Mouse (Mus musculus): ENCODE results near the gene Skil. TPM values are rescaled to one million over a fixed set of nuclear protein-coding genes. Genes with fewer than 3 reads are reported as not detected.

Skil gene
- total and polyA plus RNA-seq, 2 experiments: 2.0 to 5.8 TPM

DNA sequence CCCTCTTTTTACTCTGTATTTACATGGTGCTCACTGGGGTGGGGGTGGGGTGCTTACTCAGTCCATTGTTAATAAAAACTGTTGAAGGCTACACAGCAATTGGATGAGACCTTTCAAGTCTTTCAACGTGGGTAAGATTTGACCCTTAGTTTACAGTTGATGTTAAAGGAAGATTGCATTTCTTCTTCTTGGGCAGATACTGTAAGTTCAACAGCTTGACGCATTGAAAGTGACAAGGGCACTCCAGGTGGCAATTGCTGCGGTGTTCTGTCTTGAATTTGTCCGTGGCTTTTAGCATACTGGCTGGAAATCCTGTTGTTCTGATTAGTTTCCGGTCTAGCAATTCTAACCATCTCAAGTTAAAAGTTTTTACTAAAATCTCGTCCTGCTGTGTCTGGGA, 66.5 kb downstream of the Skil start:
- no peak for TF ChIP-seq POLR2A (IDR thresholded peaks at IDR 0.05; ENCODE audit: extremely low read depth, insufficient read depth, low read length)
- no peak for TF ChIP-seq CTCF (IDR thresholded peaks at IDR 0.05; ENCODE audit: low read depth, low read length)
- no peaks in the 10 kb centered on the region for H3K4me1 ChIP-seq (ENCODE audit: control insufficient read depth, insufficient read depth, low read length)
- H3K27me3 ChIP-seq (ENCODE audit: control insufficient read depth, insufficient read depth, low read length): no peaks in the 10 kb centered on the region
- WGBS: 53% methylated on average over 6 of the region's 6 CpGs
- H3K9ac ChIP-seq (ENCODE audit: low read depth, low read length): no peak overlapping the region
- H3K4me3 ChIP-seq (ENCODE audit: insufficient read depth, low read depth, low read length): no peak overlapping the region
- no peak for DNase-seq (ENCODE audit: extremely low read depth, low read depth, low spot score)
- H3K27ac ChIP-seq (replicated peaks; ENCODE audit: insufficient read depth, low read depth, low read length): no peak overlapping the region
- H3K79me2 ChIP-seq (ENCODE audit: control insufficient read depth, insufficient read depth, low read length): no peaks in the 10 kb centered on the region
- H3K36me3 ChIP-seq (ENCODE audit: control insufficient read depth, insufficient read depth, low read length): no peaks in the 10 kb centered on the region

GRCm38 (mm10) chr3:31162860-31163259, 68.0 kb downstream of the Skil start:
- DNase-seq (ENCODE audit: extremely low read depth, low read depth, low spot score): no peak
- TF ChIP-seq POLR2A (IDR thresholded peaks at IDR 0.05; ENCODE audit: extremely low read depth, insufficient read depth, low read length): no peak
- no peak for TF ChIP-seq CTCF (IDR thresholded peaks at IDR 0.05; ENCODE audit: low read depth, low read length)
- no peak overlapping the region for H3K9ac ChIP-seq (ENCODE audit: low read depth, low read length)
- H3K27me3 ChIP-seq (ENCODE audit: control insufficient read depth, insufficient read depth, low read length): no peaks in the 10 kb centered on the region
- H3K4me1 ChIP-seq (ENCODE audit: control insufficient read depth, insufficient read depth, low read length): no peaks in the 10 kb centered on the region
- H3K79me2 ChIP-seq (ENCODE audit: control insufficient read depth, insufficient read depth, low read length): no peaks in the 10 kb centered on the region
- 90% methylated on average over 14 of the region's 14 CpGs for WGBS
- H3K36me3 ChIP-seq (ENCODE audit: control insufficient read depth, insufficient read depth, low read length): no peaks in the 10 kb centered on the region
- no peak overlapping the region for H3K4me3 ChIP-seq (ENCODE audit: insufficient read depth, low read depth, low read length)
- no peak overlapping the region for H3K27ac ChIP-seq (replicated peaks; ENCODE audit: insufficient read depth, low read depth, low read length)

GRCm38 (mm10) chr3:31165803-31166202, 70.9 kb downstream of the Skil start:
- Histone ChIP-seq H3K4me1 (ENCODE audit: control insufficient read depth, insufficient read depth, low read length) (no peaks in the 10 kb centered on the region), H3K79me2 (ENCODE audit: control insufficient read depth, insufficient read depth, low read length) (no peaks in the 10 kb centered on the region), H3K27me3 (ENCODE audit: control insufficient read depth, insufficient read depth, low read length) (no peaks in the 10 kb centered on the region), H3K27ac (replicated peaks; ENCODE audit: insufficient read depth, low read depth, low read length) (no peak overlapping the region), H3K4me3 (ENCODE audit: insufficient read depth, low read depth, low read length) (no peak overlapping the region), H3K9ac (ENCODE audit: low read depth, low read length) (no peak overlapping the region), H3K36me3 (ENCODE audit: control insufficient read depth, insufficient read depth, low read length) (no peaks in the 10 kb centered on the region)
- TF ChIP-seq POLR2A (IDR thresholded peaks at IDR 0.05; ENCODE audit: extremely low read depth, insufficient read depth, low read length) (no peak), CTCF (IDR thresholded peaks at IDR 0.05; ENCODE audit: low read depth, low read length) (no peak)
- 73% methylated on average over 3 of the region's 3 CpGs for WGBS
- DNase-seq (ENCODE audit: extremely low read depth, low read depth, low spot score): no peak

- Histone ChIP-seq H3K27me3 (ENCODE audit: control insufficient read depth, insufficient read depth, low read length) (no peaks in the 10 kb centered on the region), H3K79me2 (ENCODE audit: control insufficient read depth, insufficient read depth, low read length) (no peaks in the 10 kb centered on the region), H3K36me3 (ENCODE audit: control insufficient read depth, insufficient read depth, low read length) (no peaks in the 10 kb centered on the region), H3K9ac (ENCODE audit: low read depth, low read length) (no peak overlapping the region), H3K4me1 (ENCODE audit: control insufficient read depth, insufficient read depth, low read length) (no peaks in the 10 kb centered on the region), H3K4me3 (ENCODE audit: insufficient read depth, low read depth, low read length) (no peak overlapping the region), H3K27ac (replicated peaks; ENCODE audit: insufficient read depth, low read depth, low read length) (no peak overlapping the region)
- WGBS: 80% methylated on average over 12 of the region's 12 CpGs
- DNase-seq (ENCODE audit: extremely low read depth, low read depth, low spot score): no peak
- no peak for TF ChIP-seq CTCF (IDR thresholded peaks at IDR 0.05; ENCODE audit: low read depth, low read length)
- no peak for TF ChIP-seq POLR2A (IDR thresholded peaks at IDR 0.05; ENCODE audit: extremely low read depth, insufficient read depth, low read length)
Observed at GRCm38 (mm10) chr3:31166365-31166871, 71.6 kb downstream of the Skil start.

Other genes with a start within 250 kb of the Skil start
- gene Gpr160, start 239.1 kb upstream of the Skil start, total RNA-seq (2014; rRNA removed): 0.83 and 2.5 TPM in 2 replicates
- gene Gpr160, start 239.1 kb upstream of the Skil start, polyA plus RNA-seq (2012; rRNA removed): 0.40 and 0.61 TPM in 2 replicates
- gene Phc3, start 125.6 kb upstream of the Skil start, total RNA-seq (2014; rRNA removed): 13.3 and 14.3 TPM in 2 replicates
- 6.7 and 9.8 TPM in 2 replicates for gene Phc3, start 125.6 kb upstream of the Skil start, polyA plus RNA-seq (2012; rRNA removed)
- gene Prkci, start 99.3 kb upstream of the Skil start, total RNA-seq (2014; rRNA removed): 11.3 and 11.6 TPM in 2 replicates
- 4.4 and 4.9 TPM in 2 replicates for gene Prkci, start 99.3 kb upstream of the Skil start, polyA plus RNA-seq (2012; rRNA removed)
- 0.07 and 0.09 TPM in 2 replicates for gene Cldn11, start 54.9 kb downstream of the Skil start, total RNA-seq (2014; rRNA removed)
- gene Cldn11, start 54.9 kb downstream of the Skil start, polyA plus RNA-seq (2012; rRNA removed): not detected in 2 replicates
- gene Slc7a14, start 215.3 kb downstream of the Skil start, total RNA-seq (2014; rRNA removed): under 0.01 TPM in 1 of 2 replicates, not detected in the other
- not detected in 2 replicates for gene Slc7a14, start 215.3 kb downstream of the Skil start, polyA plus RNA-seq (2012; rRNA removed)

Measured in liver, adult 2 months (tissue).